Mouse (Mus musculus) kidney, postnatal 36 days (tissue): ENCODE measurements around the gene Dhx58.
A peak's percentile ranks its signal among the peaks of the same experiment; 100 is the strongest.

ENCODE experiments used
- DNase-seq, 2 experiments: peaks; one replicate each; pipeline ENCODE4 v3.0.0; 2021 to 2022; ENCODE audit warnings: mixed read lengths in 2 of 2

Gene Dhx58

GRCm38 (mm10) chr11:100721776-100722492, 17.9 kb upstream of the Dhx58 start:
- DNase-seq: peak; percentile 70 to 85

- DNase-seq: no peak
These were observed 17.2 kb upstream of the Dhx58 start for GRCm38 (mm10) chr11:100721254-100721653.

GRCm38 (mm10) chr11:100720345-100720744, 16.3 kb upstream of the Dhx58 start:
- no peak for DNase-seq

- peak in 1 of 2 experiments; percentile 62 for DNase-seq
These were observed 15.8 kb upstream of the Dhx58 start for GRCm38 (mm10) chr11:100719893-100720292.

- DNase-seq: peak; percentile 39 to 65
These were observed 15.2 kb upstream of the Dhx58 start for GRCm38 (mm10) chr11:100719312-100719711.

- peak; percentile 49 to 63 for DNase-seq
These were observed 14.8 kb upstream of the Dhx58 start for GRCm38 (mm10) chr11:100718866-100719265.

GRCm38 (mm10) chr11:100718462-100718861, 14.4 kb upstream of the Dhx58 start:
- DNase-seq: no peak

- no peak for DNase-seq
These were observed 12.6 kb upstream of the Dhx58 start for GRCm38 (mm10) chr11:100716649-100717048.

- DNase-seq: no peak
These were observed 10.9 kb upstream of the Dhx58 start for GRCm38 (mm10) chr11:100714948-100715347.

GRCm38 (mm10) chr11:100714534-100714915, 10.5 kb upstream of the Dhx58 start:
- peak; percentile 89 to 96 for DNase-seq

GRCm38 (mm10) chr11:100713735-100714533, 9.9 kb upstream of the Dhx58 start, which contains the start of gene Hspb9:
TSS of gene Hspb9 (plus strand) at chr11:100713850.
- DNase-seq: peak; percentile 76 to 86

- DNase-seq: no peak
These were observed 9.1 kb upstream of the Dhx58 start for GRCm38 (mm10) chr11:100713174-100713573.

GRCm38 (mm10) chr11:100711783-100712615, 7.9 kb upstream of the Dhx58 start, which contains the start of gene Kat2a:
TSS of gene Kat2a (minus strand) at chr11:100712465.
- DNase-seq: peak; percentile 90 to 94

- DNase-seq: no peak
These were observed 6.9 kb upstream of the Dhx58 start for GRCm38 (mm10) chr11:100710977-100711376.

- DNase-seq: no peak
These were observed 6.5 kb upstream of the Dhx58 start for GRCm38 (mm10) chr11:100710528-100710927.

- no peak for DNase-seq
These were observed 5.2 kb upstream of the Dhx58 start for GRCm38 (mm10) chr11:100709201-100709810.

GRCm38 (mm10) chr11:100705095-100705747, 1.1 kb upstream of the Dhx58 start:
- no peak for DNase-seq

- DNase-seq: peak; percentile 74 to 75
These were observed 705 bp downstream of the Dhx58 start for GRCm38 (mm10) chr11:100703366-100703765.

- no peak for DNase-seq
These were observed 1.2 kb downstream of the Dhx58 start for GRCm38 (mm10) chr11:100702906-100703305.

- DNase-seq: peak; percentile 65 to 74
These were observed 1.8 kb downstream of the Dhx58 start for GRCm38 (mm10) chr11:100702081-100702851.

GRCm38 (mm10) chr11:100701301-100701700, 2.8 kb downstream of the Dhx58 start:
- peak; percentile 43 to 73 for DNase-seq
